Mouse (Mus musculus): ENCODE data around the gene Rpl36a. TPM values are rescaled to one million over a fixed set of nuclear protein-coding genes. Genes with fewer than 3 reads are reported as not detected.

Rpl36a gene
- polyA plus RNA-seq, 1 experiment from 2014 or later: 426 TPM

GRCm38 (mm10) chrX:134566536-134567222 lies 18.8 kb upstream of the Rpl36a start:
- 83% methylated on average over 8 of the region's 8 CpGs for WGBS
- H3K27me3 ChIP-seq: no peaks in the 10 kb centered on the region; the same call in 1 of the 2 replicates
- H3K4me2 ChIP-seq: no peak overlapping the region
- H3K9me3 ChIP-seq: no peaks in the 10 kb centered on the region
- no peak overlapping the region for H3K27ac ChIP-seq
- no peak overlapping the region for H3K9ac ChIP-seq (replicated peaks)
- H3K36me3 ChIP-seq: no peaks in the 10 kb centered on the region
- H3K4me3 ChIP-seq (replicated peaks): no peak overlapping the region
- no peak for ATAC-seq (ENCODE audit: insufficient number of reproducible peaks, insufficient read depth, low FRiP score, low TSS enrichment, low read depth)
- no peaks in the 10 kb centered on the region for H3K4me1 ChIP-seq (replicated peaks)

- no peak overlapping the region for H3K9ac ChIP-seq (replicated peaks)
- WGBS: 88% methylated on average over 4 of the region's 4 CpGs
- no peaks in the 10 kb centered on the region for H3K4me1 ChIP-seq (replicated peaks)
- H3K27me3 ChIP-seq: peaks cover 4% of the 10 kb centered on the region; the same call in 1 of the 2 replicates
- H3K36me3 ChIP-seq: no peaks in the 10 kb centered on the region
- no peak for ATAC-seq (ENCODE audit: insufficient number of reproducible peaks, insufficient read depth, low FRiP score, low TSS enrichment, low read depth)
- no peak overlapping the region for H3K4me2 ChIP-seq
- H3K27ac ChIP-seq: no peak overlapping the region
- H3K4me3 ChIP-seq (replicated peaks): no peak overlapping the region
- no peaks in the 10 kb centered on the region for H3K9me3 ChIP-seq
Observed at GRCm38 (mm10) chrX:134577896-134578295, 7.6 kb upstream of the Rpl36a start.

GRCm38 (mm10) chrX:134580528-134581305 lies 4.7 kb upstream of the Rpl36a start:
- Histone ChIP-seq H3K27ac (no peak overlapping the region), H3K36me3 (no peaks in the 10 kb centered on the region), H3K9me3 (no peaks in the 10 kb centered on the region), H3K4me2 (no peak overlapping the region), H3K27me3 (peaks cover 12% of the 10 kb centered on the region), H3K4me1 (replicated peaks) (no peaks in the 10 kb centered on the region), H3K9ac (replicated peaks) (no peak overlapping the region), H3K4me3 (replicated peaks) (no peak overlapping the region)
- no peak for ATAC-seq (ENCODE audit: insufficient number of reproducible peaks, insufficient read depth, low FRiP score, low TSS enrichment, low read depth)
- WGBS: 88% methylated on average over 14 of the region's 14 CpGs

GRCm38 (mm10) chrX:134582270-134582669 lies 3.2 kb upstream of the Rpl36a start:
- H3K9me3 ChIP-seq: no peaks in the 10 kb centered on the region
- no peaks in the 10 kb centered on the region for H3K36me3 ChIP-seq
- 81% methylated on average over 11 of the region's 11 CpGs for WGBS
- H3K4me1 ChIP-seq (replicated peaks): no peaks in the 10 kb centered on the region
- H3K4me3 ChIP-seq (replicated peaks): no peak overlapping the region
- H3K4me2 ChIP-seq: no peak overlapping the region
- H3K9ac ChIP-seq (replicated peaks): no peak overlapping the region
- H3K27me3 ChIP-seq: peaks cover 18% of the 10 kb centered on the region
- no peak for ATAC-seq (ENCODE audit: insufficient number of reproducible peaks, insufficient read depth, low FRiP score, low TSS enrichment, low read depth)
- no peak overlapping the region for H3K27ac ChIP-seq

GRCm38 (mm10) chrX:134582888-134583669 lies 2.4 kb upstream of the Rpl36a start, which contains the start of gene Btk:
Btk (minus strand) TSS chrX:134583570.
- no peak for ATAC-seq (ENCODE audit: insufficient number of reproducible peaks, insufficient read depth, low FRiP score, low TSS enrichment, low read depth)
- H3K4me3 ChIP-seq (replicated peaks): no peak within 1 kb of the TSS
- no peak within 1 kb of the TSS for H3K4me2 ChIP-seq
- H3K9ac ChIP-seq (replicated peaks): no peak within 1 kb of the TSS
- H3K9me3 ChIP-seq: no peaks in the 10 kb centered on the region
- peaks cover 18% of the 10 kb centered on the region for H3K27me3 ChIP-seq
- H3K4me1 ChIP-seq (replicated peaks): no peaks in the 10 kb centered on the region
- no peak within 1 kb of the TSS for H3K27ac ChIP-seq
- peaks cover 6% of the 10 kb centered on the region; the same call in 1 of the 2 replicates for H3K36me3 ChIP-seq
- 84% methylated on average over 11 of the region's 11 CpGs for WGBS

GRCm38 (mm10) chrX:134586447-134586846 lies 993 bp downstream of the Rpl36a start:
- H3K27me3 ChIP-seq: peaks cover 21% of the 10 kb centered on the region
- no peak for ATAC-seq (ENCODE audit: insufficient number of reproducible peaks, insufficient read depth, low FRiP score, low TSS enrichment, low read depth)
- peak overlapping the region; percentile 89; the same call in 1 of the 2 replicates for H3K27ac ChIP-seq
- no peaks in the 10 kb centered on the region for H3K9me3 ChIP-seq
- H3K4me3 ChIP-seq (replicated peaks): peak overlapping the region; percentile 51
- peaks cover 18% of the 10 kb centered on the region for H3K36me3 ChIP-seq
- peak overlapping the region; percentile 72 for H3K9ac ChIP-seq (replicated peaks)
- H3K4me1 ChIP-seq (replicated peaks): no peaks in the 10 kb centered on the region
- 33% methylated on average over 8 of the region's 8 CpGs for WGBS
- peak overlapping the region; percentile 62 for H3K4me2 ChIP-seq

GRCm38 (mm10) chrX:134588261-134588660 lies 2.8 kb downstream of the Rpl36a start:
- 84% methylated on average over 4 of the region's 4 CpGs for WGBS

GRCm38 (mm10) chrX:134588997-134589396 lies 3.5 kb downstream of the Rpl36a start:
- Histone ChIP-seq H3K4me1 (replicated peaks) (no peaks in the 10 kb centered on the region), H3K27me3 (peaks cover 16% of the 10 kb centered on the region), H3K9ac (replicated peaks) (no peak overlapping the region), H3K9me3 (no peaks in the 10 kb centered on the region), H3K4me2 (no peak overlapping the region), H3K4me3 (replicated peaks) (no peak overlapping the region), H3K27ac (no peak overlapping the region), H3K36me3 (peaks cover 18% of the 10 kb centered on the region)
- WGBS: 86% methylated on average over 3 of the region's 3 CpGs
- ATAC-seq (ENCODE audit: insufficient number of reproducible peaks, insufficient read depth, low FRiP score, low TSS enrichment, low read depth): no peak

More at GRCm38 (mm10) chrX:134588261-134588660, 2.8 kb downstream of the Rpl36a start:
- Histone ChIP-seq H3K9ac (replicated peaks) (no peak overlapping the region), H3K4me2 (no peak overlapping the region), H3K4me1 (replicated peaks) (no peaks in the 10 kb centered on the region), H3K36me3 (peaks cover 18% of the 10 kb centered on the region), H3K9me3 (no peaks in the 10 kb centered on the region), H3K4me3 (replicated peaks) (no peak overlapping the region), H3K27me3 (peaks cover 16% of the 10 kb centered on the region), H3K27ac (no peak overlapping the region)
- ATAC-seq (ENCODE audit: insufficient number of reproducible peaks, insufficient read depth, low FRiP score, low TSS enrichment, low read depth): no peak

- WGBS: 56% methylated on average over 5 of the region's 5 CpGs
- Histone ChIP-seq H3K27ac (no peak overlapping the region), H3K9ac (replicated peaks) (no peak overlapping the region), H3K27me3 (peaks cover 16% of the 10 kb centered on the region), H3K4me2 (no peak overlapping the region), H3K36me3 (peaks cover 18% of the 10 kb centered on the region), H3K4me1 (replicated peaks) (no peaks in the 10 kb centered on the region), H3K9me3 (no peaks in the 10 kb centered on the region), H3K4me3 (replicated peaks) (no peak overlapping the region)
- ATAC-seq (ENCODE audit: insufficient number of reproducible peaks, insufficient read depth, low FRiP score, low TSS enrichment, low read depth): no peak
Observed at GRCm38 (mm10) chrX:134589836-134590235, 4.4 kb downstream of the Rpl36a start.

- Histone ChIP-seq H3K4me2 (peak overlapping the region; percentile 57), H3K27me3 (peaks cover 12% of the 10 kb centered on the region), H3K36me3 (no peaks in the 10 kb centered on the region), H3K4me3 (replicated peaks) (peak overlapping the region; percentile 44), H3K9me3 (no peaks in the 10 kb centered on the region), H3K9ac (replicated peaks) (peak overlapping the region; percentile 42; the same call in 1 of the 2 replicates), H3K4me1 (replicated peaks) (peaks cover 6% of the 10 kb centered on the region; the same call in 1 of the 2 replicates), H3K27ac (no peak overlapping the region)
- WGBS: 28% methylated on average over 10 of the region's 10 CpGs
- no peak for ATAC-seq (ENCODE audit: insufficient number of reproducible peaks, insufficient read depth, low FRiP score, low TSS enrichment, low read depth)
Observed at GRCm38 (mm10) chrX:134599922-134600565, 14.6 kb downstream of the Rpl36a start.

Measured in limb, embryonic 12.5 days (tissue).